Mouse (Mus musculus): ENCODE data around the gene Sesn1.

GRCm38 (mm10) chr10:41937176-41937575 is 127.4 kb downstream of the Sesn1 start:
- TF ChIP-seq CHD2 (IDR thresholded peaks at IDR 0.05; ENCODE audit: low read length) (no peak), CTCF (IDR thresholded peaks at IDR 0.05 in 2 of 3, conservative IDR thresholded peaks at IDR 0.05 in 1 of 3; ENCODE audit: control insufficient read depth in 1 of 3, insufficient read depth in 1 of 3, low read depth in 2 of 3, low read length in 3 of 3, poor library complexity in 1 of 3, severe bottlenecking in 1 of 3) (no peak), ETS1 (IDR thresholded peaks at IDR 0.05; ENCODE audit: low read depth, low read length) (no peak), TBP (IDR thresholded peaks at IDR 0.05; ENCODE audit: low read depth, low read length) (no peak), RAD21 (IDR thresholded peaks at IDR 0.05; ENCODE audit: low read depth, low read length) (no peak), E2F4 (IDR thresholded peaks at IDR 0.05; ENCODE audit: borderline replicate concordance, low read depth, low read length) (no peak), JUND (IDR thresholded peaks at IDR 0.05; ENCODE audit: low read depth, low read length) (no peak), EP300 (IDR thresholded peaks at IDR 0.05; ENCODE audit: low read depth in 1 of 2, low read length in 2 of 2) (peak; percentile 45 to 72; a peak in 3 of 4 replicates)

Measured in MEL (cell line).